Mouse (Mus musculus) ES-E14 (cell line): ENCODE measurements around the gene Zfyve16.

Experiments
- CHD2 ChIP-seq: IDR thresholded peaks from 2 replicates; pipeline ENCODE4 v1.6.1; 2014; ENCODE audit warnings: mild to moderate bottlenecking, low read depth, low read length, inconsistent platforms
- HCFC1 ChIP-seq: IDR thresholded peaks from 2 replicates; pipeline ENCODE4 v1.6.1; 2012; ENCODE audit warnings: low read length, inconsistent platforms, borderline replicate concordance; ENCODE audit not compliant: insufficient read depth
- MAFK ChIP-seq: IDR thresholded peaks from 2 replicates; pipeline ENCODE4 v1.6.1; 2014; ENCODE audit warnings: mild to moderate bottlenecking, low read depth, low read length, inconsistent platforms; ENCODE audit not compliant: insufficient read depth
- ZC3H11A ChIP-seq: IDR thresholded peaks from 2 replicates; pipeline ENCODE4 v1.6.1; 2012; ENCODE audit warnings: low read depth, mild to moderate bottlenecking, inconsistent platforms, low read length, borderline replicate concordance
- ZNF384 ChIP-seq: IDR thresholded peaks from 2 replicates; pipeline ENCODE4 v1.6.1; 2012; ENCODE audit warnings: low read depth, low read length, inconsistent platforms

DNA sequence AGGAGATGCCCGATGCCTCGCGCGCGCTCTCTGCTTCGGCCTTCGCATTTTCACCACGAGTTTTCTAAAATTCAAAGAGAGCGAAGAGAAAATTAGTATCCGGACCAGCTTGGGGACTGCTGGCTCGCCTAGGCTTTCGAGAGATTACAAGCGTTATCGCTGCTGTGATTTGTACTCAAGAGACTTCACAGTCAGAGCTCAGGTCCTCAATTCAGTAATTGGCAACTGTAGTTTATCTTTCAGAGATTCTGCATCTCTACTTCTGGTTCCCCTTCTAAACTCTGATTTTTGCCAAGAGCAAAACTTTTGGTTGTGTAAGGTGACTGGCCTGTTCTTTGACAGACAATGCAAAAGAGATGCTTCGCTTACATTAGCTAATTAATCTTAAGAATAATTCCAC lies 569 bp upstream of the Zfyve16 start:
- no peak for TF ChIP-seq ZNF384
- no peak for TF ChIP-seq MAFK
- no peak for TF ChIP-seq HCFC1
- TF ChIP-seq CHD2: no peak
- no peak for TF ChIP-seq ZC3H11A
